Mouse (Mus musculus) heart, postnatal 10 days (tissue): ENCODE measurements at regions not wholly inside any gene's neighbourhood (a gene's known extent, or its start where the extent isn't known, plus 50 kb on each side); places are given as distances from the start of the nearest gene placed in this dataset.
"Not testable (repeated sequence)": the region's sequence is repeated elsewhere in the genome, so short reads cannot be mapped to it uniquely, and the experiment has no call there.

Source experiments
- DNase-seq, 2 experiments: peaks; one replicate each; pipeline ENCODE4 v3.0.0; 2021
- intact Hi-C: fragments of 180-260 bp; cut with DNase I; formaldehyde crosslinking; loops from one replicate; pipeline ENCODE4 v1.15.1; 2025

GRCm38 (mm10) chr1:30751138-30751907 lies 122.4 kb downstream of the Phf3 start:
- intact Hi-C loops = no loop called here
- DNase-seq = no peak

GRCm38 (mm10) chr1:30741955-30742354 lies 131.8 kb downstream of the Phf3 start:
- intact Hi-C loops = no loop called here
- DNase-seq = no peak

GRCm38 (mm10) chr1:30740831-30741230 lies 132.9 kb downstream of the Phf3 start:
- intact Hi-C loops = no loop called here
- peak; percentile 11 to 41 for DNase-seq

GRCm38 (mm10) chr1:30721519-30721918 lies 152.2 kb downstream of the Phf3 start:
- DNase-seq = no peak
- intact Hi-C loops = no loop called here

GRCm38 (mm10) chr1:30720829-30721228 lies 152.9 kb downstream of the Phf3 start:
- DNase-seq = no peak
- intact Hi-C loops = no loop called here

- intact Hi-C loops = no loop called here
Measured at GRCm38 (mm10) chr1:30718578-30718977, 155.1 kb downstream of the Phf3 start.

GRCm38 (mm10) chr1:30716346-30716745 lies 157.4 kb downstream of the Phf3 start:
- DNase-seq = no peak

More at GRCm38 (mm10) chr1:30718578-30718977, 155.1 kb downstream of the Phf3 start:
- DNase-seq = no peak

GRCm38 (mm10) chr1:30701116-30701515 lies 172.6 kb downstream of the Phf3 start:
- intact Hi-C loops = no loop called here

More at GRCm38 (mm10) chr1:30716346-30716745, 157.4 kb downstream of the Phf3 start:
- intact Hi-C loops = no loop called here

GRCm38 (mm10) chr1:30700399-30701081 lies 173.2 kb downstream of the Phf3 start:
- peak; percentile 7 to 9 for DNase-seq
- intact Hi-C loops = loop anchor here (1.0 kb wide), 1 partner anchor 454 kb away; no protein-coding TSS in a partner anchor

More at GRCm38 (mm10) chr1:30701116-30701515, 172.6 kb downstream of the Phf3 start:
- no peak for DNase-seq

GRCm38 (mm10) chr1:30696342-30696741 lies 177.4 kb downstream of the Phf3 start:
- intact Hi-C loops = no loop called here
- DNase-seq = no peak

- no peak for DNase-seq
- intact Hi-C loops = no loop called here
Measured at GRCm38 (mm10) chr1:30685318-30685717, 188.4 kb downstream of the Phf3 start.

GRCm38 (mm10) chr1:30683889-30684288 lies 189.8 kb downstream of the Phf3 start:
- intact Hi-C loops = no loop called here
- DNase-seq = no peak

GRCm38 (mm10) chr1:30639807-30640206 lies 233.9 kb downstream of the Phf3 start:
- intact Hi-C loops = no loop called here
- no peak for DNase-seq

- no peak for DNase-seq
- intact Hi-C loops = no loop called here
Measured at GRCm38 (mm10) chr1:30632760-30633159, 241.0 kb downstream of the Phf3 start.

- DNase-seq, intact Hi-C loops: not testable (repeated sequence)
Measured at GRCm38 (mm10) chr1:30627796-30628195, 245.9 kb downstream of the Phf3 start.

GRCm38 (mm10) chr1:30595122-30595730 lies 278.5 kb downstream of the Phf3 start:
- intact Hi-C loops = no loop called here
- no peak for DNase-seq

GRCm38 (mm10) chr1:30594036-30594435 lies 279.7 kb downstream of the Phf3 start:
- intact Hi-C loops = no loop called here
- DNase-seq = no peak

- DNase-seq = no peak
- intact Hi-C loops = no loop called here
Measured at GRCm38 (mm10) chr1:30590721-30591120, 283.0 kb downstream of the Phf3 start.

GRCm38 (mm10) chr1:30588885-30589284 lies 284.8 kb downstream of the Phf3 start:
- intact Hi-C loops = no loop called here
- no peak for DNase-seq

GRCm38 (mm10) chr1:30588336-30588735 lies 285.4 kb downstream of the Phf3 start:
- intact Hi-C loops = no loop called here

GRCm38 (mm10) chr1:30584806-30585205 lies 288.9 kb downstream of the Phf3 start:
- intact Hi-C loops = no loop called here
- DNase-seq = peak; percentile 23 to 64

More at GRCm38 (mm10) chr1:30588336-30588735, 285.4 kb downstream of the Phf3 start:
- DNase-seq = peak; percentile 2 to 3
